Mouse (Mus musculus) liver, embryonic 11.5 days (tissue): ENCODE measurements around the gene Ogfod3. TPM values are rescaled to one million over a fixed set of nuclear protein-coding genes. Genes with fewer than 3 reads are reported as not detected.

Source experiments
- ATAC-seq: fragments of 200-750 bp; cut with Nextera tagmentation; replicated peaks from 2 replicates; pipeline ENCODE4 v1.8.0; 2017; ENCODE audit warnings: moderate number of reproducible peaks, mild to moderate bottlenecking, moderate TSS enrichment, moderate library complexity; ENCODE audit not compliant: low FRiP score
- DNase-seq: peaks from one replicate; pipeline ENCODE4 v3.0.0-alpha.2; 2017; ENCODE audit warnings: low spot score
- H3K27ac ChIP-seq: fragments of 300-500 bp; sonication (generic); 2 replicates; pipeline ENCODE4 v1.5.1; 2014; ENCODE audit warnings: mild to moderate bottlenecking, low read depth, low read length, control low read depth
- H3K27me3 ChIP-seq: fragments of 300-500 bp; sonication (generic); replicated peaks from 2 replicates; pipeline ENCODE4 v1.6.1; 2014; ENCODE audit warnings: low read length, mixed read lengths; ENCODE audit not compliant: control insufficient read depth, insufficient read depth
- H3K36me3 ChIP-seq: fragments of 300-500 bp; sonication (generic); 2 replicates; pipeline ENCODE4 v1.6.1; 2014; ENCODE audit warnings: mild to moderate bottlenecking, low read length, moderate library complexity, mixed read lengths; ENCODE audit not compliant: control insufficient read depth, insufficient read depth
- H3K4me1 ChIP-seq: fragments of 300-500 bp; sonication (generic); replicated peaks from 2 replicates; pipeline ENCODE4 v1.6.1; 2014; ENCODE audit warnings: low read length, mixed read lengths; ENCODE audit not compliant: control insufficient read depth, insufficient read depth
- H3K4me2 ChIP-seq: fragments of 300-500 bp; sonication (generic); 2 replicates; pipeline ENCODE4 v1.6.1; 2014; ENCODE audit warnings: mild to moderate bottlenecking, control low read depth, moderate library complexity
- H3K4me3 ChIP-seq: fragments of 300-500 bp; sonication (generic); 2 replicates; pipeline ENCODE4 v1.5.1; 2014; ENCODE audit warnings: low read depth, low read length, control low read depth
- H3K9ac ChIP-seq: fragments of 300-500 bp; sonication (generic); 2 replicates; pipeline ENCODE4 v1.6.1; 2014; ENCODE audit warnings: low read depth, low read length, control low read depth
- H3K9me3 ChIP-seq: fragments of 300-500 bp; sonication (generic); 2 replicates; pipeline ENCODE4 v1.6.1; 2016; ENCODE audit warnings: low read length, inconsistent platforms, mixed read lengths; ENCODE audit not compliant: control insufficient read depth
- WGBS: fragments of 180-500 bp; shearing (Covaris S2); extraction: QIAGEN DNeasy Blood & Tissue Kit; methylation state at CpG from one replicate; pipeline ENCODE4 v1.1.7; 2014; 5-methylcytosine and 5-hydroxymethylcytosine counted together
- polyA plus RNA-seq: library from polyadenylated mRNA; unstranded; fragments of >200 nt; fragmentation: Nextera tagmentation; extraction: Ambion mirVana; gene quantifications from 2 replicates; pipeline ENCODE4 v1.2.1, GENCODE M21; 2014

The Ogfod3 gene
- polyA plus RNA-seq, 1 experiment from 2014 or later = 23.4 TPM

DNA sequence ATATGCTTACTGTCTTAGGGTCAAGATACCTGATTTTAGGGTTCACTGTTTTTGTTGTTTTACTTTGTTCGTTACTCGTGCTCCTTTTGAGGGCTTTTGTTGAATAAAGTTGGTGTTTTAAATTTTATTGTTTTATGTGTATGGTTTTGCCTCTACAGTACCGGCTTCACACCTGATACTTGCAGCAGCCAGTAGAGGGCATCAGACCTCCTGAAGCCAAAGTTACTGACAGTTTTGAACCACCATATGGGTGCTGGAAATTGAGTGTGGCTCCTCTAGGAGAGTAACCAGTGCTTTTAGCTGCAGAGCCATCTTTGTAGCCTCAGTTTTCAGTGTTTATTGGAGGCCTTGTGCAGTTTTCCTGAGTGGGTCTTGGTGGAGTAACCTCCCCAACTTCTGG lies 56.3 kb downstream of the Ogfod3 start:
- DNase-seq (no peak), ATAC-seq (no peak)
- Histone ChIP-seq H3K9me3 (no peaks in the 10 kb centered on the region), H3K27me3 (no peaks in the 10 kb centered on the region), H3K36me3 (no peaks in the 10 kb centered on the region), H3K4me3 (no peak overlapping the region), H3K27ac (no peak overlapping the region), H3K9ac (no peak overlapping the region), H3K4me1 (0 out of 2 replicates have a peak, but pooled peaks cover 2% of the 10 kb centered on the region), H3K4me2 (no peak overlapping the region)
- 66% methylated on average over 3 of the region's 3 CpGs for WGBS

DNA sequence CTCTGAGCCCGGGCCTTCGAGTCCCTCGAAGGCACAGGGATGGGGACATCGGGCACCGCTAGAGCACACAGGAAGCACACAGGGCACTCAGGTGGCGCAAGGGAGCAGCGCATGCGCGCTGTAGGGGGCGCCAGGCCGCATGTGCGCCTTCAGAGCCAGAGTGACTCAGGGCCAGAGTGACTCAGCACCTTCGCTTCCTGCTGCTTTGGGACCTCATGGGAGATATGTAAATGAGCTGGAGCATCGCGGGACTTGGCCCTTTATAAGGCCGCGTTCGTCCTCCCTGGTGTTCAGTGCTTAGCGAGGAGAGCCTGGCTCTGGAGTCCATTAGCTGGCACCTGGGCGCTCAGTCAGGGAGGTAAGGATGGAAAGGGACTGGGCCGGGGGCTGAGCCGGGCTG lies 58.6 kb downstream of the Ogfod3 start, which contains the start of gene Tex19.1:
Tex19.1 (plus strand) TSS at position 279 of the 400 bp plus-strand sequence.
- Histone ChIP-seq H3K4me2 (no peak within 1 kb of the TSS), H3K27me3 (no peaks in the 10 kb centered on the region), H3K36me3 (no peaks in the 10 kb centered on the region), H3K9me3 (no peaks in the 10 kb centered on the region), H3K4me3 (no peak within 1 kb of the TSS), H3K9ac (no peak within 1 kb of the TSS), H3K4me1 (0 out of 2 replicates have a peak, but pooled peaks cover 2% of the 10 kb centered on the region), H3K27ac (no peak within 1 kb of the TSS)
- ATAC-seq = no peak
- WGBS = 91% methylated on average over 22 of the region's 22 CpGs
- no peak for DNase-seq

DNA sequence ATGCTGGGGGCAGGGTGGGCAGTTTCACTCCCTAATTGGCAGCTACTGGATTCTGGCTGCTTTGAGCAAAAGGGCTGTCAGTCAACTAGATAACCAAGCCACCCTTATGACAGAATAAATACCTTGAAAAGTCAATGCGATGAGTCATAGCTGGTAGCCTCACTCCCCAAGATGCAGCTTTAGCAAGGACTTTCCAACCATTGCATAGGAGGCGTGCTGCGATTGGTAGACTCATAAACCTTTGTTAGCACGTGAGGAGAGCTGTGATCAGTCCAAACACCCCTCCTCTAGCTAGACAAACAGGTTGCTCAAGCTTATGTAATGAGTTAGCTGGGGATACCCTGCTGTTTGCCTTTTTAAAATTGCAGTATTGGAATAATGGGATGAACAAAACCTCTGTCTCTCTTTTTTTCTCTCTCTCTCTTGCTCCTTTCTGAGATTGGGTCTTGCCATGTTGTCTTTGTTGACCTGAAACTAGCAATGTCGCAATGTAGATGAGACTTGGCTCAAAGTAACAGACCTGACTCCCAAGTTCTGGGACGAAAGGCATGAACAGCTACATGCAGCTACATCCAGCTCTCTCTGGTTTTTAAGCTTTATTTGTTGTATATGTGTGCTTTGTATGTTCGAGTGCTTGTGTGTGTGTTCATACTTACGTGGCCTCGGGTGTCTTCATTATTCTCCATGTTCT lies 61.0 kb downstream of the Ogfod3 start:
- H3K4me3 ChIP-seq = no peak overlapping the region
- no peak; the same call in 1 of the 2 replicates for ATAC-seq

DNA sequence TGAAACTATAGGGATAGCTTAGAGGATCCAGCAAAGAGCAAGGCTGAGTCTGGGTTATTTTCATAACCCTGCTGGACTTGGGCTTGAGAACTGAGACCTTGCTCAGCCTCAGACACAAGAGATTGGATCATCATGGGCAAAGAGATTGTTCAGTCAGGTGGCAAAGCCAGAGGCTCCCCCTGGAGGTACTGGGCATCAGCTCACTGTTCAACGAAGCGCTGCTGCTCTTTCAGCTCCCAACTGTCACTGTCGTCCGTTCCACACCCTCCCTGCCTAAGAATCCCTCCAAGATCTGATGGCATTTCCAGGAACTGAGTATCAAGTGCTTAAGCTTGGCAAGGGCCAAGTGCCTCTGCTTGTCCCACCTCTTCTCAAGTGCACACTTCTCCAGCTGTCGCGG lies 65.8 kb downstream of the Ogfod3 start:
- no peak for ATAC-seq
- Histone ChIP-seq H3K4me1 (no peaks in the 10 kb centered on the region; the same call in 1 of the 2 replicates), H3K36me3 (no peaks in the 10 kb centered on the region), H3K27me3 (0 out of 2 replicates have a peak, but pooled peaks cover 2% of the 10 kb centered on the region), H3K9me3 (no peaks in the 10 kb centered on the region), H3K4me3 (no peak overlapping the region), H3K9ac (no peak overlapping the region), H3K4me2 (no peak overlapping the region), H3K27ac (no peak overlapping the region)
- no peak for DNase-seq
- WGBS = 46% methylated on average over 6 of the region's 6 CpGs

More for the DNA sequence above, 61.0 kb downstream of the Ogfod3 start:
- H3K4me2 ChIP-seq = no peak overlapping the region
- peaks cover 2% of the 10 kb centered on the region; the same call in 1 of the 2 replicates for H3K4me1 ChIP-seq
- H3K27me3 ChIP-seq = no peaks in the 10 kb centered on the region
- H3K36me3 ChIP-seq = no peaks in the 10 kb centered on the region
- H3K9me3 ChIP-seq = no peaks in the 10 kb centered on the region
- H3K9ac ChIP-seq = no peak overlapping the region
- WGBS = 71% methylated on average over 9 of the region's 9 CpGs
- no peak overlapping the region for H3K27ac ChIP-seq
- DNase-seq = no peak

DNA sequence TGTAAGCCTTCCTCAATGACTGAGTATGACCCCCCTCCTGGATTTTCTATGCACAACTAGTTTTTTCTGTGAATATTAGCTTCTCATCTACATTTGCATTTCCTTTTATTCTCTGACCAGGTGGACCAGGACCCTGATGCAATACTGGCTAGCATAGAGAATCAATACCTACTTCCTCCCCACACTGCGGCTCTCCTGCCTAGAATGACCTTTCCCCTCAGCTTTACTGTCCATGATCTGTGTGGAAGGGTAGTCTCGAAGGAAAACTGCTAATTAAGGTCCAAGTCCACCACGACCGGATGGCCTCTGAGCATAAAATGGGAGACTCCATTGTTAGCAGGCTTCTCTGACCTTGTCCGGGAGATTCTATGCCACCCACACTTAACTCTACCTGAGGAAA lies 66.8 kb downstream of the Ogfod3 start:
- H3K9me3 ChIP-seq = no peaks in the 10 kb centered on the region
- no peak overlapping the region for H3K4me2 ChIP-seq
- H3K4me3 ChIP-seq = no peak overlapping the region
- no peak overlapping the region for H3K27ac ChIP-seq
- 73% methylated on average over 5 of the region's 5 CpGs for WGBS
- H3K4me1 ChIP-seq = no peaks in the 10 kb centered on the region; the same call in 1 of the 2 replicates
- ATAC-seq (no peak), DNase-seq (no peak)
- H3K27me3 ChIP-seq = 0 out of 2 replicates have a peak, but pooled peaks cover 2% of the 10 kb centered on the region
- no peak overlapping the region for H3K9ac ChIP-seq
- no peaks in the 10 kb centered on the region for H3K36me3 ChIP-seq

DNA sequence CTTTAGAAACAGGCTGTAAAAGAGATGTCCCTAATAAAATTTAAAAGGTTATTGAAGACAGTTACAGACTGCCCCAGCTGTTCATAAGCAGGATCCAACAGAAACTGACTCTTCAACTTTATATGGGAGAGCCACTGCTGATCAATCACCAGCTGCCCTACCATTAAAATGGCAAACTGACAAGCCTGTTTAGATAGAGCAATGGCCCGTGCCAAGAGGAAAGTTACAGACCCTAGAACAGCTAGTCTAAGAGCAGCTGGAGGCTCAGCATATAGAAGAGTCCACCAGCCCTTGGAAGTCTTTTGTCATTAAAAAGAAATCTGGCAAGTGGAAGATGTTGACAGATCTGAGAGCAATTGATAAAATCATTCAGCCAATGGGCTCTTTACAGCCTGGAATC lies 69.9 kb downstream of the Ogfod3 start:
- no peak for ATAC-seq
- 52% methylated on average over 1 of the region's 1 CpGs for WGBS
- Histone ChIP-seq H3K27me3 (0 out of 2 replicates have a peak, but pooled peaks cover 2% of the 10 kb centered on the region), H3K9ac (no peak overlapping the region), H3K4me3 (no peak overlapping the region), H3K9me3 (no peaks in the 10 kb centered on the region), H3K4me2 (no peak overlapping the region), H3K36me3 (no peaks in the 10 kb centered on the region), H3K4me1 (no peaks in the 10 kb centered on the region; the same call in 1 of the 2 replicates), H3K27ac (no peak overlapping the region)
- DNase-seq = no peak

DNA sequence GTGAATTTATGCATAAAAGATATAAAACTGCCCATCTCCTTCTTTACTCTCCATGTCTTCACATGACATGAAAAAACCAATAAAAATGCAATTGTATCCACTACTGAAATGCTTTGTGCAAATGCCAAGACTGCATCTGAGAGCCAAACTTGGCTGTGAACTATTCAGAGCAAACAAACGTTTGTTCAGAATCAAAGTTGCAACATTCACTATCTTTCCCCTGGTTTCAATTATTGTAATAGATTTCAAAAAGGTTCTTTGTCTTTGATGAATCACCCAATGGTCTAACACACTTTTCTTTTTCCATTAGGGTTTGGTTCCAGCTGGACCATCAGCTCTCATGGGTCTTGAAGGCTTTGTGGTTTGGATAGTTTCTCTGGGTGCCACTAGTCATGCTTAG lies 74.9 kb downstream of the Ogfod3 start:
- Histone ChIP-seq H3K4me2 (no peak overlapping the region), H3K4me1 (peaks cover 6% of the 10 kb centered on the region), H3K9ac (no peak overlapping the region), H3K9me3 (no peaks in the 10 kb centered on the region), H3K27me3 (no peaks in the 10 kb centered on the region), H3K36me3 (no peaks in the 10 kb centered on the region), H3K4me3 (no peak overlapping the region), H3K27ac (no peak overlapping the region)
- ATAC-seq (no peak), DNase-seq (no peak)
- WGBS = 62% methylated on average over 1 of the region's 1 CpGs
